Mouse (Mus musculus): ENCODE measurements around the gene Gm9044. TPM values are rescaled to one million over a fixed set of nuclear protein-coding genes. Genes with fewer than 3 reads are reported as not detected.

Gm9044 gene
- polyA plus RNA-seq, 1 experiment from 2014 or later: not detected

Other genes with a start within 250 kb of the Gm9044 start
- gene Mdm1, start 190.6 kb downstream of the Gm9044 start, polyA plus RNA-seq (2015; fragmentation: Nextera tagmentation; extraction: Ambion mirVana): 48.3 and 49.7 TPM in 2 replicates
- gene Il22, start 127.5 kb downstream of the Gm9044 start, polyA plus RNA-seq (2015; fragmentation: Nextera tagmentation; extraction: Ambion mirVana): not detected in 2 replicates
- 0.18 and 0.19 TPM in 2 replicates for gene Gm32717, start 91.6 kb downstream of the Gm9044 start, polyA plus RNA-seq (2015; fragmentation: Nextera tagmentation; extraction: Ambion mirVana)
- gene Gm32802, start 73.7 kb downstream of the Gm9044 start, polyA plus RNA-seq (2015; fragmentation: Nextera tagmentation; extraction: Ambion mirVana): 0.18 and 0.19 TPM in 2 replicates
- not detected in 2 replicates for gene Iltifb, start 37.4 kb downstream of the Gm9044 start, polyA plus RNA-seq (2015; fragmentation: Nextera tagmentation; extraction: Ambion mirVana)
- 0.08 TPM in 1 of 2 replicates, not detected in the other for gene Gm9040, start 5.4 kb downstream of the Gm9044 start, polyA plus RNA-seq (2015; fragmentation: Nextera tagmentation; extraction: Ambion mirVana)
- not detected in 2 replicates for gene Gm9045, start 5.4 kb upstream of the Gm9044 start, polyA plus RNA-seq (2015; fragmentation: Nextera tagmentation; extraction: Ambion mirVana)
- gene Gm9046, start 10.8 kb upstream of the Gm9044 start, polyA plus RNA-seq (2015; fragmentation: Nextera tagmentation; extraction: Ambion mirVana): not detected in 2 replicates
- gene Gm9048, start 16.3 kb upstream of the Gm9044 start, polyA plus RNA-seq (2015; fragmentation: Nextera tagmentation; extraction: Ambion mirVana): not detected in 2 replicates
- not detected in 2 replicates for gene Gm9049, start 21.7 kb upstream of the Gm9044 start, polyA plus RNA-seq (2015; fragmentation: Nextera tagmentation; extraction: Ambion mirVana)
- not detected in 2 replicates for gene Ifng, start 108.6 kb upstream of the Gm9044 start, polyA plus RNA-seq (2015; fragmentation: Nextera tagmentation; extraction: Ambion mirVana)

Data from forebrain, embryonic 13.5 days (tissue).